Mouse (Mus musculus) cerebellum, adult (tissue): ENCODE results near the gene Cryzl2.

Experiments
- ATAC-seq: cut with Nextera tagmentation; 2 replicates; pipeline ENCODE4 v1.9.2; 2017; ENCODE audit warnings: mild to moderate bottlenecking, moderate library complexity, mixed read lengths; ENCODE audit not compliant: insufficient number of reproducible peaks, low FRiP score, low TSS enrichment

Gene Cryzl2

GRCm38 (mm10) chr1:157443026-157443722 is 15.2 kb upstream of the Cryzl2 start:
- ATAC-seq: no peak

- no peak for ATAC-seq
Observed at GRCm38 (mm10) chr1:157443723-157444561, 14.4 kb upstream of the Cryzl2 start.

GRCm38 (mm10) chr1:157444632-157445300 is 13.6 kb upstream of the Cryzl2 start:
- ATAC-seq: no peak

- no peak for ATAC-seq
Observed at GRCm38 (mm10) chr1:157445398-157445910, 12.9 kb upstream of the Cryzl2 start.

- ATAC-seq: no peak
Observed at GRCm38 (mm10) chr1:157446325-157446724, 12.1 kb upstream of the Cryzl2 start.

GRCm38 (mm10) chr1:157447142-157447541 is 11.2 kb upstream of the Cryzl2 start:
- ATAC-seq: no peak

- no peak for ATAC-seq
Observed at GRCm38 (mm10) chr1:157448164-157448804, 10.1 kb upstream of the Cryzl2 start.

GRCm38 (mm10) chr1:157448805-157449188 is 9.6 kb upstream of the Cryzl2 start:
- no peak for ATAC-seq

- ATAC-seq: no peak
Observed at GRCm38 (mm10) chr1:157449532-157449931, 8.8 kb upstream of the Cryzl2 start.

- ATAC-seq: no peak
Observed at GRCm38 (mm10) chr1:157449981-157450636, 8.3 kb upstream of the Cryzl2 start.

- no peak for ATAC-seq
Observed at GRCm38 (mm10) chr1:157452284-157452683, 6.1 kb upstream of the Cryzl2 start.

GRCm38 (mm10) chr1:157452759-157453549 is 5.4 kb upstream of the Cryzl2 start:
- ATAC-seq: no peak

- no peak for ATAC-seq
Observed at GRCm38 (mm10) chr1:157454876-157455275, 3.5 kb upstream of the Cryzl2 start.

GRCm38 (mm10) chr1:157457789-157458188 is 588 bp upstream of the Cryzl2 start:
- ATAC-seq: no peak

- no peak for ATAC-seq
Observed at GRCm38 (mm10) chr1:157459904-157460303, 1.5 kb downstream of the Cryzl2 start.

GRCm38 (mm10) chr1:157461276-157461675 is 2.9 kb downstream of the Cryzl2 start:
- ATAC-seq: no peak

- ATAC-seq: no peak
Observed at GRCm38 (mm10) chr1:157462336-157462735, 4.0 kb downstream of the Cryzl2 start.

GRCm38 (mm10) chr1:157465194-157465593 is 6.8 kb downstream of the Cryzl2 start:
- no peak for ATAC-seq

GRCm38 (mm10) chr1:157467866-157468265 is 9.5 kb downstream of the Cryzl2 start:
- ATAC-seq: no peak
